Mouse (Mus musculus) R1 (cell line): Measurements from ENCODE around the gene Lin52.

Source experiments
- DNase-seq: peaks from one replicate; pipeline ENCODE4 v3.0.0-alpha.2; 2018; ENCODE audit warnings: low read depth, low spot score

Lin52 gene

DNA sequence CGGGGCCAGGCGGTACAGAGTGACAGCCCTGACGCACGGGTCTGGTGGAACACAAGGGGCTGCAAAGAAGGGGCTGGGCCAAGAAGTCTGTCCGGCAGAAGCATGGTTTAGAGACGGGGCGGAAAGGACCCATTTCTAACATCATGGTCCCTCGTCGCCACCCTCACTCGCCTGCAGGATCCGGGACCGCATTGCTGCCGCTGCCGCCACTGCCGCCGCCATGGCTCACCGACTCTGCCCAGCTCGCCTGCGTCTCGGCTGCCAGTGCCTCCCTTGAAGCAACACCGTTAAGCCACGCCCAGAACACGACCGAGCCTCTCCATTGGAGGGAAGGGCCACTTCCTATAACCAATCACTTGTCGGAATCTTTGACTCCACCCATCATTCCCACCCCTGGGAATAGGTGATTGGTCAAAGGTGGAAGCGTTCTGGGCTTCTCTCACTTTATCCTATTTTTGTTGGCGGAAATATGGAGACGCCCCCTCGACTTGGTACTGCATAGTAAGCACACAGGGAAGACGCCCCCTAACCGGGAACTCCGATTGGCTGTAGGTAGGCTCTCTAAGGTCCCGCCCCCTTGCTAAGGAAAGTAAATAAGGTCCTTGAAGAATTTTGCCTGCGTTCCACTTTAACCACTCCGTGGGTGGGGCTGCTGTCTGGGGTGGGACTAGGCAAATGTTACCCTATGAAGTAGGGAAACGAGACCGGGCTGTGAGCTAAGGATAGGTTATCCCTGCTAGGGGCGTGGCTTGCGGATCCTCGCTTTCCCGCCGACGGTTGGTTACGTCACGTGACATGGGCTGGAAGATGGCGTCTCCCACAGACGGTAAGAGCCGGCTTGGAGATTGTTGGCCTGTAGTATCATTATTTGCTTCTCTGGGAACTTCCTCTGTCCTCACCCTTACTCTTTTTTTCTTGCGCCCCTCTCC is at the start of gene Lin52, which contains the start of gene Aldh6a1:
Lin52 (plus strand) TSS at position 705 of the 929 bp plus-strand sequence.
Aldh6a1 (minus strand) TSS at position 287 of the 929 bp plus-strand sequence.
- DNase-seq = peak; percentile 100

- DNase-seq = no peak
Measured at GRCm38 (mm10) chr12:84402923-84403322, 48.3 kb upstream of the Lin52 start.

DNA sequence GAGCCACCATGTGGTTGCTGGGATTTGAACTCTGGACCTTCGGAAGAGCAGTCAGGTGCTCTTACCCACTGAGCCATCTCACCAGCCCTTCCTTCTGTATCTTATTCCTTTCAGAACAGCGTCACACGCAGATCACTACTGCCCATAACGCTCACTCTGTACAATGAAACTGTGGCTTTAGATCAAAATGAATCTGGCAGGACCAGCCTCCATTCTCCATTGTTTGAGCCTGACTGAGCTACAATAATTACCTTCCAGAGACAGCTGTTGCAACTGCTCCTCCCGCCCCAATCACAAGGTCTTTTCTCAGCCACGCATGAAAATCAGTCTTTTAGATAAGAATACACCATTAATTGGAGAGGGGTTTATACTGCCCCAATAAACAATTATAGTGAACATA is 46.7 kb upstream of the Lin52 start:
- no peak for DNase-seq

- DNase-seq = peak; percentile 65
Measured at GRCm38 (mm10) chr12:84407259-84407658, 44.0 kb upstream of the Lin52 start.

GRCm38 (mm10) chr12:84407874-84408818 is 43.1 kb upstream of the Lin52 start:
- peak; percentile 70 for DNase-seq

DNA sequence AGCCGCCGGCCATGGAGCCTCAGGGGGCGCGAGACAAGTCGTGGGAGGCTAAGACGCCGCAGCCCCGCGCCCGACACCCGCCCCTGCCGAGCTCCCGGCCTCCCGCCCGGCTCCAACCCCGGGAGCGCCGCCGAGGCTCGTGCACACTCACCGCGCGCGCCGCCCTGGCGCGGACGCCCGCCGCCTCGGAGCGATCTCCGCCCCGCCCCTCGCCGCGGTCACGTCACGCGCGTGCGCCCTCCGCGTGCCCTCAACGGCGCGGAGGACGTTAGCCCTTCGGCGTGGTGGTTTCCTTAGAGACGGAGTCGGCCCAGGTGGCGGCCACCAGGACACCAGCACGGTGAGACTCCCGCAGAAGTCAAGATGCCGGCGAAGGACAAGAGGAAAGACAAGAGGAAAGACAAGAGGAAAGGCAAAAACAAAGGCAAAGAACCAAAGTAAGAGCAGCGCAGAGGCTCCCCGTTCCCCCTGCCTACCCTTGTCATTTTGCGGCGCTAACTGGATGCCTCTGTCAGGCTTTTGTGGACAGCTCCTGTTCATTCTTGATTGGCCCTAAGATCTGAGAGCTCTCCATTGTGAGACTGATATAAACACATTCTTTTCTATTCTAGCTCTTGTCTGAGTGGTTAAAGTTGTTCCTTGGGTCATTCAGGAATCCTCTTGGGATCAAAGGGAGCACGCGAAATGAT is 42.3 kb upstream of the Lin52 start, which contains the start of the genes Entpd5 and Bbof1:
Entpd5 (minus strand) TSS at position 211 of the 689 bp plus-strand sequence.
Bbof1 (plus strand) TSS at position 253 of the 689 bp plus-strand sequence.
- DNase-seq = peak; percentile 87

DNA sequence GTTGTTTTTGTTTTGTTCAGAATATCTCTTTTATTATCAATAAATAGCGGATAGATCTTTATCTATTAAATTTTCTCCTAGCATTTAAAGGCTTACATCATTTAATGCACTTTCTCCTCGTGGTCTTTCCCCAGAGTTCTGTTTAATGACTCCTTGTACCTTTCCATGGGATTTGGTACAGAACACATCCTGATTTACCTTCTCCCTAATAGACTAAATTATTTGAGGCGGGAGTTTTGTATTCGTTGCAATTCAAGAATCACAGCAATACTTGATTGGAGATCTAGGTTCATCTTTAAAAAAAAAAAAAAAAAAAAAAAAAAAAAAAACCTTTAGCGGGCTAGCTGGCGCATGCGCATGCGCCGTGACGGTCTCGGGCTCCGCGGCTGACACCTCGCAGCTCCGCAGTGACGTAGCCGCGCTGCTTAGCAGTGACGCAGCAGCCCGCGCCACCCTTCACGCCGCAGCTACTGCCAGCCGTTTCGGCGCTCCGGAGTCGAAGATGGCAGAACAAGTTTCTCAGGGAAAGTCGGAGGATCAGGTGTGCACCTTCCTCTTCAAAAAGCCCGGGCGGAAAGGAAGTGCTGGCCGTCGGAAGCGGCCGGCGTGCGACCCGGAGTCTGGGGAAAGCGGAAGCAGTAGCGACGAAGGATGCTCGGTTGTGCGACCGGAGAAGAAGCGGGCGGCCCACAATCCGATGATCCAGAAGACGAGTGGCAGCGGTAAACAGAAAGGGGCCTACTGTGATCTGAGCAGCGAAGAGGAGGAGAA is 34.2 kb upstream of the Lin52 start, which contains the start of gene Rnf113a2:
Rnf113a2 (plus strand) TSS at position 363 of the 771 bp plus-strand sequence.
- DNase-seq = peak; percentile 91

- DNase-seq = peak; percentile 18
Measured at GRCm38 (mm10) chr12:84417605-84417922, 33.7 kb upstream of the Lin52 start.

DNA sequence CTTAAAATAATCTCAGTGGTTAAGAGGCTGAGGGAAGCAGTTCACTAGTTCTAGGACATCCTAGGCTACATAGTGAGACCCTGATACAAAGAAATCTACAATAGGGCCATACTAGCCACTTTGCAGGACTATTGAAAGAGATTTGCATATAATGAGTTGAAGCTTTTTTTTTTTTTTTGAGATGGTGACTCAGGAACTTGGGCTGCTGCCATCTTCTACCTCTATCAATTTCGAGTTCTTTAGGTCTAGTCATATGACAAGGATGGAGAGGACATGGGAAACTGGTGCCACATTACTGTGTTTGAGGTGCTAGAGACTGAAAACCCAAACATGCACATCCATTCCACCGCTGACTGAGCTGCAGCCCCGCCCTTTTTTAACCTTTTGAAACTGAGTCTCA is 27.2 kb upstream of the Lin52 start:
- DNase-seq = no peak

- no peak for DNase-seq
Measured at GRCm38 (mm10) chr12:84429825-84430224, 21.4 kb upstream of the Lin52 start.

DNA sequence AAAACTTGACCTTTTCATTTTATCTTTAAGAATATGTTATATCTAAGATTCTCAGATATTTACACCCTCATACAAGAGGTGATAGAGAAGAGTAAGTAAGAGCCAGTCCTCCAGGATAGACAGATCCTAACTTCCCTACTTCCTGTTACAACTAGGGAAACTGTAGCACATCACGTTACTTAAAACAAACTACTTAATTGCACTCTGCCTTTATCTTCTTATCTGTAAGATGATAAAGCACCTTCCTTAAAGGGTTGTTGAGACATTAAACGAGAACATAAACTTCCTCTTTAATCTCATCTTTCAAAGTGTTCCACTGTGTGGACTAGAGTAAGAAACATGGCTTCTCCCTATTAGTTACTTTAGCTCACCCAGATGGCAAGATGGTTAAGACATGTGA is 12.5 kb upstream of the Lin52 start:
- no peak for DNase-seq

DNA sequence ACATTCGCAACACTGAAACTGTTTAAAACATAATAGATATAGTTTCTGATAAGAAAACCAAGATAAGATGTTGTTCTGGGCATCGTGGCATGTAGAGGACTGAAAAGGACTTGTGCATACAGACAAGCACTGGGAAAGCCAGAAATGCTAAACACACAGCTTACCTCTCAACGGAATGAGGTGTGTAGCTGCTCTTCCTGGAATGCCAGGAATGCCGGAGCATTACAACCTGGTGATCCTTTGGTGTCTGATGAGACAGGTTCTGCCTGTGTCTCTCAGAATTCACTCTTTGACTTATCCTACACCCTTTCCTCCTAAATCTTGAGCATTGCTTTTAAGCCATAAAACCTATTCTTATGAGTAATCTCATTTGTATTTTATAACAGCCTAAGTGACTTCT is 8.7 kb upstream of the Lin52 start:
- DNase-seq = peak; percentile 74

DNA sequence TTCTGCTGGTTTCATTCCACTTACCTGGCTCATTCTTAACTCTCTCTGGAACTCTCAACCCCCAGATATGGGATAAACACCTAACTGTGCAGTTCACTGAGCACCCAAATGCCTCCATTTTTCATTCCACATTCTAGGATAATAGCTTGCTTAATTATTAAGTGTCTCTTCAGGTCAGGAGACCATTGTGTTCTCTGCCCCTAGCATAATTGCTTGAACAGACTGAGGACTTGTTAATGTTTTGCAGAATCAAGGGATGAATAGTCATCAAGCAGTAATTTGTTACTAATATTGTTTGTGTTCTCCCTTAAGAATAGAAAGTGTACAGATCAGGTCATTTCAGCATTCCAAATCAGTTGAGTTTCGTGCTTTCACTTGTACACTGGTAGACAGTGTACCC is 3.8 kb upstream of the Lin52 start:
- no peak for DNase-seq

DNA sequence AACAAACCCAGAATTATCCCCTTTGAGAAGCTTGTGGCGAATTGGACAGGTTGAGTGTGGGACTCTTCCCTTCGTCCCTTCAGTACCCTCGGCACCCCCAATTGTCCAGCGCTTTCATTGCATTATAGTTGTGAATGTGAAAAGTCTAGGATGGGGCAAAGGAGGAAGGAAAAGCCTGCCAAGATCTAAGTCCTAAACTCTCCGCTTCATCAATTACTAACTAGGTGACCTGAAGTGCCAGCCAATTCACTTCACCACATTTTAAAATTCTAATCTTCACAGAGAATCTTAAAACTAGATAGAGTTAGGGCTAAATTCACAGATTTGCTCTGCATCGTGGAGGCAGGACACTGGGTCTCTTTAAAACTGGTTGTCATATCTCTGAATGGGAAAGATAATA is 3.0 kb upstream of the Lin52 start:
- no peak for DNase-seq

DNA sequence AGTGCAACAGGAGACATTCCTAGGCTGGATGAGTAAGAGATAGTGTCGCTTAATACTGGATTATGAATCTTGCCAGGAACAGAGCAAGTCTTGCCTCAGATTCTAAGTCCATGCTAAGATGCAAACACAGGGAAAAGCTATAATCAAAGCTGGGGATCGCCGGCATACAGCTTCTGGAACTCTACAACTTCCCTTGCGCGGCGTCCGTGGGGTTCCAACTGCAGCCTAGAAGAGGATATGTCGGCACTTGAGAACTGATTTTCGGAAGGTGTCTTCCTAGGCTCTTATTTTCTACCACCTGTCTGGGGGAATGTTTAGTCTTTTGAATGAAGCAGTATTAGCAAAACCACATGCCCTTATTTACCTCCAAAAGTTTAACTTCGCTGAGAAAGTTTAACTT is 1.3 kb upstream of the Lin52 start:
- no peak for DNase-seq

GRCm38 (mm10) chr12:84450351-84450717 is 888 bp upstream of the Lin52 start:
- DNase-seq = no peak

- peak; percentile 54 for DNase-seq
Measured at GRCm38 (mm10) chr12:84451801-84452200, 579 bp downstream of the Lin52 start.

DNA sequence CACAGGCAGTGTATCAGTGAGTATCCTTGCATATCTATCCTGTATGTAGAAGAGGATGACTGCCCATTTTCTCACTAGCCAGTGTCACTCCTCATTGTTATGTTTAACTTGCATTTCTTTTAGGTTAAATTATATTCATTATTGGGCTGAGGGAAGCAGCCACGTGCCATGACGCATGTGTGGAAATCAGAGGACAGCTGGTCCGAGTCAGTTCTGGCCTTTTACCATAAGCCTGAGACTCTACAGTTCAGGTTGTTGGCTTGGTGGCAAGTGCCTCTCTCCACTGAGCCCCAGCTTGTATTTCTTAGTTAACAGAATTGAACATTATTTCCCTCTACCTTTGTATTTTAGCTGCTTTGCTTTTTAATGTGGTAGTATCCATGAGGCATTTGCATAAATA is 5.7 kb downstream of the Lin52 start:
- no peak for DNase-seq

DNA sequence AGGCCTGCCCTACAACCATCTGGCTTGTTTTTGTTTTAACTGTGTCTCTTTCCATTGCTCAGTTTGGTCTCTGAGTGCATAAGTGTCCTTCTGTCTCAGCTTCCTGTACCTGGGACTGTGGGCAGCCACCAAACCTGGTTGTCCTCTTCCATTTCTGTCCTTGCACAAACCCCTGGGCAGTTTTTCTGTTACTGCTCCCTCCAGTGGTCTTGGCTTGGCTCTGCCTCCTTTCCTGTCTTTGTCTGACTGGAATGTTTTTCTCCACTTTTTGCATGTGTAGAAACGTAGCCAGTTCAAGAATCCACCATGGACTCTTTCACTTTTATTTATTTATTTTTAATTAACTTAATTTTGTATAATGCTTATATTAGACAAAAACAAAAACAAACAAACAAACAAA is 8.6 kb downstream of the Lin52 start:
- no peak for DNase-seq

GRCm38 (mm10) chr12:84461416-84461815 is 10.2 kb downstream of the Lin52 start:
- no peak for DNase-seq

DNA sequence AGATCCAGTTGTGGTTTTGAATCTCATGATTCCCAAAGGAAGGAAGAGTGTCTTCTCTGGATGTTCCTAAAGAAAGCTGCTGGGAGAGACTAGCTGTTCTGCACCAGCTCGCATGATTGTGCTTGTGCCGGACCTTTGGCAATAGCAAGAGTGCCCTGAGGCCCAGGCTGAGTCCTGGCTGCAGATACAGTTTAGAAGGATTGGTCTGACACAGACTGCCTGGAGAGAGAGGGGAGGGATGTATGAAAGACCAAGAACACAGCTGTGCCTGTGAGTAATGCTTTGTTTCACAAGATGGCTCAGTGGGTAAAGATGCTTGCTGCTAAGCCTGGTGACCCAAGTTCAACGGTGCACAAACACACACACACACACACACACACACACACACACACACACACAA is 11.6 kb downstream of the Lin52 start:
- no peak for DNase-seq
